ENCODE assay signal across 21 mouse cellular contexts in genomic region chr3:132884459-132884858, GRCm38 (mm10).
DNase-seq lines count a peak whose midpoint lies in the region; ATAC-seq and TF ChIP-seq lines count a peak whose summit lies in the region.
"Had no signal": no experiment of that assay in that cellular context is flagged by ENCODE, and none has a peak within 500 bp of the region (broad histone marks: within the 10 kb centered on the region; RNA-seq: fewer than 3 reads in every experiment).

No protein-coding gene starts in this region.

- H3K9me3 ChIP-seq in kidney, embryonic 15.5 days (replicated peaks), result no peaks in the 10 kb centered on the region
- H3K9me3 ChIP-seq: embryonic facial prominence, embryonic 15.5 days; forebrain, embryonic 10.5 days; heart, embryonic 10.5 days; hindbrain, embryonic 12.5 days had no signal

- TF ChIP-seq CTCF in kidney, adult 2 months (conservative IDR thresholded peaks at IDR 0.05; ENCODE audit: insufficient read depth, insufficient read length, low read depth, low read length), result no peak

- TF ChIP-seq POLR2A in kidney, adult 2 months (IDR thresholded peaks at IDR 0.05; ENCODE audit: low read depth, low read length), result no peak

- peaks cover 11% of the 10 kb centered on the region for H3K4me1 ChIP-seq in kidney, adult 2 months (ENCODE audit: control insufficient read depth, insufficient read depth, low read length)
- peaks cover 15% of the 10 kb centered on the region for H3K4me1 ChIP-seq in kidney, embryonic 15.5 days
- H3K4me1 ChIP-seq: embryonic facial prominence, embryonic 15.5 days had no signal

- H3K4me2 ChIP-seq in kidney, embryonic 15.5 days, result no peak overlapping the region
- H3K4me2 ChIP-seq: embryonic facial prominence, embryonic 15.5 days; hindbrain, embryonic 12.5 days had no signal

- no peak overlapping the region for H3K27ac ChIP-seq in kidney, adult 2 months (ENCODE audit: insufficient read depth, low read depth, low read length)
- peak overlapping the region; percentile 79 for H3K27ac ChIP-seq in kidney, embryonic 15.5 days
- H3K27ac ChIP-seq: embryonic facial prominence, embryonic 15.5 days; forebrain, embryonic 10.5 days; heart, embryonic 10.5 days; hindbrain, embryonic 12.5 days had no signal

- ATAC-seq in kidney, embryonic 15.5 days (replicated peaks; ENCODE audit: low FRiP score), result peak; percentile 66
- ATAC-seq: forebrain, embryonic 14.5 days had no signal

- no peak overlapping the region for H3K4me3 ChIP-seq in kidney, adult 2 months (ENCODE audit: insufficient read depth, low read depth, low read length)
- no peak overlapping the region for H3K4me3 ChIP-seq in kidney, embryonic 15.5 days (replicated peaks)
- H3K4me3 ChIP-seq: embryonic facial prominence, embryonic 15.5 days; erythroblast, embryonic 14.5 days; forebrain, embryonic 10.5 days; heart, embryonic 10.5 days; hindbrain, embryonic 12.5 days had no signal

- 57% methylated on average over 10 of the region's 10 CpGs for WGBS in kidney, adult 2 months
- WGBS in kidney, embryonic 15.5 days, result 46% methylated on average over 10 of the region's 10 CpGs

- peak; percentile 77 for DNase-seq in kidney, adult 11 months
- DNase-seq in kidney, adult 2 months, result peak; percentile 89
- peak; percentile 68 for DNase-seq in kidney, postnatal 14 days
- no peak for DNase-seq in urinary bladder, postnatal 10 days (ENCODE audit: low spot score)
- DNase-seq in right cerebral cortex, adult 2 months (ENCODE audit: low spot score in 2 of 2), result no peak
- DNase-seq in embryo, embryonic 10.5 days (ENCODE audit: low spot score), result no peak
- DNase-seq: adrenal gland, adult 2 months; adrenal gland, postnatal 25 days; cerebellum, adult 18-20 months; cerebellum, adult 9-11 months; cerebellum, postnatal 36 days; gastrocnemius, postnatal 36 days; heart, postnatal 10 days; heart, postnatal 4 days had no signal

- H3K27me3 ChIP-seq in kidney, adult 2 months (replicated peaks; ENCODE audit: control insufficient read depth, insufficient read depth, low read length), result no peaks in the 10 kb centered on the region
- no peaks in the 10 kb centered on the region for H3K27me3 ChIP-seq in kidney, embryonic 15.5 days
- H3K27me3 ChIP-seq: embryonic facial prominence, embryonic 15.5 days; hindbrain, embryonic 12.5 days had no signal

- no peak overlapping the region for H3K9ac ChIP-seq in kidney, embryonic 15.5 days
- H3K9ac ChIP-seq: embryonic facial prominence, embryonic 15.5 days; hindbrain, embryonic 12.5 days had no signal

- H3K36me3 ChIP-seq in kidney, adult 2 months (ENCODE audit: control insufficient read depth, insufficient read depth, low read length), result no peaks in the 10 kb centered on the region
- no peaks in the 10 kb centered on the region; the same call in 1 of the 2 replicates for H3K36me3 ChIP-seq in kidney, embryonic 15.5 days
- H3K36me3 ChIP-seq: embryonic facial prominence, embryonic 15.5 days; forebrain, embryonic 10.5 days; hindbrain, embryonic 12.5 days had no signal

Comparison
In these comparisons a context has a peak if more than half of its experiments do, and no peak if none do; other contexts are left out.
1. DNase-seq: peak in kidney, adult 11 months (single experiment), kidney, adult 2 months (single experiment) and kidney, postnatal 14 days (single experiment); none in urinary bladder, postnatal 10 days (single experiment), right cerebral cortex, adult 2 months (0 of 2) and embryo, embryonic 10.5 days (single experiment).